Mouse (Mus musculus) cerebellum, postnatal 25 days (tissue): Measurements from ENCODE around the gene Mustn1.

Source experiments
- DNase-seq, 2 experiments: peaks; one replicate each; pipeline ENCODE4 v3.0.0; 2021; ENCODE audit warnings: mixed read lengths in 2 of 2

Gene Mustn1

GRCm38 (mm10) chr14:30880811-30881717 is 2.1 kb downstream of the Mustn1 start:
- peak; percentile 70 to 83 for DNase-seq

GRCm38 (mm10) chr14:30881718-30882108 is 2.7 kb downstream of the Mustn1 start:
- DNase-seq: peak; percentile 60

- DNase-seq: no peak
Observed at GRCm38 (mm10) chr14:30885298-30885697, 6.3 kb downstream of the Mustn1 start.

- DNase-seq: no peak
Observed at GRCm38 (mm10) chr14:30886204-30886603, 7.2 kb downstream of the Mustn1 start, which contains the start of gene Itih4. Gene Itih4, plus strand, starts transcription at chr14:30886476.

- DNase-seq: peak; percentile 44 to 56
Observed at GRCm38 (mm10) chr14:30888271-30888732, 9.3 kb downstream of the Mustn1 start.

- DNase-seq: no peak
Observed at GRCm38 (mm10) chr14:30899972-30900371, 21.0 kb downstream of the Mustn1 start.

GRCm38 (mm10) chr14:30902628-30903027 is 23.6 kb downstream of the Mustn1 start:
- no peak for DNase-seq

GRCm38 (mm10) chr14:30903036-30903435 is 24.0 kb downstream of the Mustn1 start:
- DNase-seq: no peak

- DNase-seq: no peak
Observed at GRCm38 (mm10) chr14:30904307-30904706, 25.3 kb downstream of the Mustn1 start.

- no peak for DNase-seq
Observed at GRCm38 (mm10) chr14:30906001-30906400, 27.0 kb downstream of the Mustn1 start.

GRCm38 (mm10) chr14:30907814-30908265 is 28.8 kb downstream of the Mustn1 start:
- no peak for DNase-seq

GRCm38 (mm10) chr14:30911141-30911540 is 32.1 kb downstream of the Mustn1 start:
- no peak for DNase-seq

GRCm38 (mm10) chr14:30912641-30913040 is 33.6 kb downstream of the Mustn1 start:
- no peak for DNase-seq

- DNase-seq: peak in 1 of 2 experiments; percentile 19
Observed at GRCm38 (mm10) chr14:30913404-30913803, 34.4 kb downstream of the Mustn1 start.

GRCm38 (mm10) chr14:30916516-30916915 is 37.5 kb downstream of the Mustn1 start:
- no peak for DNase-seq

- DNase-seq: no peak
Observed at GRCm38 (mm10) chr14:30922053-30922670, 43.2 kb downstream of the Mustn1 start.

- peak; percentile 8 to 29 for DNase-seq
Observed at GRCm38 (mm10) chr14:30923375-30924105, 44.5 kb downstream of the Mustn1 start, which contains the start of gene Itih3. Gene Itih3, minus strand, starts transcription at chr14:30923760.

- no peak for DNase-seq
Observed at GRCm38 (mm10) chr14:30925492-30925891, 46.5 kb downstream of the Mustn1 start.

GRCm38 (mm10) chr14:30930386-30930785 is 51.4 kb downstream of the Mustn1 start:
- DNase-seq: no peak
